Mouse (Mus musculus): Measurements from ENCODE around the gene Nup93. TPM values are rescaled to one million over a fixed set of nuclear protein-coding genes. Genes with fewer than 3 reads are reported as not detected.

The Nup93 gene
- polyA plus RNA-seq, 1 experiment: 58.7 TPM

GRCm38 (mm10) chr8:94206256-94206655 lies 8.1 kb upstream of the Nup93 start:
- H3K36me3 ChIP-seq (ENCODE audit: control insufficient read depth, insufficient read depth): no peaks in the 10 kb centered on the region
- TF ChIP-seq CEBPB (IDR thresholded peaks at IDR 0.05; ENCODE audit: low read depth) (no peak), CTCF (IDR thresholded peaks at IDR 0.05; ENCODE audit: control insufficient read depth, insufficient read depth, insufficient read length) (no peak)
- no peaks in the 10 kb centered on the region for H3K79me3 ChIP-seq (ENCODE audit: low read depth)
- no peaks in the 10 kb centered on the region for H3K79me2 ChIP-seq (ENCODE audit: control insufficient read depth, insufficient read depth)
- no peak overlapping the region for H3K4me3 ChIP-seq (ENCODE audit: insufficient read depth, poor library complexity, severe bottlenecking)
- peaks cover 3% of the 10 kb centered on the region for H3K27me3 ChIP-seq (ENCODE audit: control insufficient read depth, insufficient read depth, insufficient read length)
- no peak overlapping the region for H3ac ChIP-seq (ENCODE audit: control insufficient read depth, insufficient read length, low read depth)

- H3K36me3 ChIP-seq (ENCODE audit: control insufficient read depth, insufficient read depth): no peaks in the 10 kb centered on the region
- H3ac ChIP-seq (ENCODE audit: control insufficient read depth, insufficient read length, low read depth): no peak overlapping the region
- peaks cover 3% of the 10 kb centered on the region for H3K27me3 ChIP-seq (ENCODE audit: control insufficient read depth, insufficient read depth, insufficient read length)
- H3K79me2 ChIP-seq (ENCODE audit: control insufficient read depth, insufficient read depth): no peaks in the 10 kb centered on the region
- TF ChIP-seq MYOG (IDR thresholded peaks at IDR 0.05; ENCODE audit: control insufficient read depth, extremely low read depth, insufficient read length) (no peak), CTCF (IDR thresholded peaks at IDR 0.05; ENCODE audit: control insufficient read depth, insufficient read depth, insufficient read length) (no peak), CEBPB (IDR thresholded peaks at IDR 0.05; ENCODE audit: low read depth) (no peak), USF1 (IDR thresholded peaks at IDR 0.05; ENCODE audit: low read depth) (no peak), MYOD1 (IDR thresholded peaks at IDR 0.05; ENCODE audit: control insufficient read depth, insufficient read length, low read depth) (no peak), FOSL1 (IDR thresholded peaks at IDR 0.05; ENCODE audit: insufficient read depth, low read length, poor library complexity, severe bottlenecking) (no peak), MAX (IDR thresholded peaks at IDR 0.05) (no peak)
- no peaks in the 10 kb centered on the region for H3K79me3 ChIP-seq (ENCODE audit: low read depth)
- no peak overlapping the region for H3K4me3 ChIP-seq (ENCODE audit: insufficient read depth, poor library complexity, severe bottlenecking)
These were observed 6.9 kb upstream of the Nup93 start for GRCm38 (mm10) chr8:94207491-94207890.

- Histone ChIP-seq H3K79me2 (ENCODE audit: control insufficient read depth, insufficient read depth) (peaks cover 2% of the 10 kb centered on the region), H3K4me3 (ENCODE audit: insufficient read depth, poor library complexity, severe bottlenecking) (no peak overlapping the region), H3ac (ENCODE audit: control insufficient read depth, insufficient read length, low read depth) (no peak overlapping the region), H3K27me3 (ENCODE audit: control insufficient read depth, insufficient read depth, insufficient read length) (peaks cover 3% of the 10 kb centered on the region), H3K79me3 (ENCODE audit: low read depth) (no peaks in the 10 kb centered on the region), H3K36me3 (ENCODE audit: control insufficient read depth, insufficient read depth) (no peaks in the 10 kb centered on the region)
- TF ChIP-seq MYOD1 (IDR thresholded peaks at IDR 0.05; ENCODE audit: control insufficient read depth, insufficient read length, low read depth): no peak
- TF ChIP-seq MAX (IDR thresholded peaks at IDR 0.05): no peak
- TF ChIP-seq MYOG (IDR thresholded peaks at IDR 0.05; ENCODE audit: control insufficient read depth, extremely low read depth, insufficient read length): no peak
- TF ChIP-seq USF1 (IDR thresholded peaks at IDR 0.05; ENCODE audit: low read depth): no peak
- TF ChIP-seq FOSL1 (IDR thresholded peaks at IDR 0.05; ENCODE audit: insufficient read depth, low read length, poor library complexity, severe bottlenecking): no peak
- no peak for TF ChIP-seq CEBPB (IDR thresholded peaks at IDR 0.05; ENCODE audit: low read depth)
- TF ChIP-seq CTCF (IDR thresholded peaks at IDR 0.05; ENCODE audit: control insufficient read depth, insufficient read depth, insufficient read length): no peak
These were observed 4.7 kb upstream of the Nup93 start for GRCm38 (mm10) chr8:94209639-94210038.

- H3ac ChIP-seq (ENCODE audit: control insufficient read depth, insufficient read length, low read depth): no peak overlapping the region
These were observed 4.1 kb upstream of the Nup93 start for GRCm38 (mm10) chr8:94210225-94210624.

GRCm38 (mm10) chr8:94213819-94214218 lies 545 bp upstream of the Nup93 start:
- H3ac ChIP-seq (ENCODE audit: control insufficient read depth, insufficient read length, low read depth): peak overlapping the region; percentile 5
- H3K79me2 ChIP-seq (ENCODE audit: control insufficient read depth, insufficient read depth): peaks cover 43% of the 10 kb centered on the region
- H3K4me3 ChIP-seq (ENCODE audit: insufficient read depth, poor library complexity, severe bottlenecking): no peak overlapping the region
- no peak for TF ChIP-seq CTCF (IDR thresholded peaks at IDR 0.05; ENCODE audit: control insufficient read depth, insufficient read depth, insufficient read length)
- TF ChIP-seq MYOD1 (IDR thresholded peaks at IDR 0.05; ENCODE audit: control insufficient read depth, insufficient read length, low read depth): no peak
- TF ChIP-seq MAX (IDR thresholded peaks at IDR 0.05): no peak
- TF ChIP-seq MYOG (IDR thresholded peaks at IDR 0.05; ENCODE audit: control insufficient read depth, extremely low read depth, insufficient read length): no peak
- TF ChIP-seq FOSL1 (IDR thresholded peaks at IDR 0.05; ENCODE audit: insufficient read depth, low read length, poor library complexity, severe bottlenecking): no peak
- TF ChIP-seq CEBPB (IDR thresholded peaks at IDR 0.05; ENCODE audit: low read depth): no peak
- TF ChIP-seq USF1 (IDR thresholded peaks at IDR 0.05; ENCODE audit: low read depth): no peak
- peaks cover 33% of the 10 kb centered on the region for H3K79me3 ChIP-seq (ENCODE audit: low read depth)
- peaks cover 3% of the 10 kb centered on the region for H3K27me3 ChIP-seq (ENCODE audit: control insufficient read depth, insufficient read depth, insufficient read length)
- peaks cover 3% of the 10 kb centered on the region for H3K36me3 ChIP-seq (ENCODE audit: control insufficient read depth, insufficient read depth)

More at GRCm38 (mm10) chr8:94210225-94210624, 4.1 kb upstream of the Nup93 start:
- TF ChIP-seq MYOD1 (IDR thresholded peaks at IDR 0.05; ENCODE audit: control insufficient read depth, insufficient read length, low read depth) (no peak), CTCF (IDR thresholded peaks at IDR 0.05; ENCODE audit: control insufficient read depth, insufficient read depth, insufficient read length) (no peak), USF1 (IDR thresholded peaks at IDR 0.05; ENCODE audit: low read depth) (no peak), MAX (IDR thresholded peaks at IDR 0.05) (no peak), CEBPB (IDR thresholded peaks at IDR 0.05; ENCODE audit: low read depth) (no peak), FOSL1 (IDR thresholded peaks at IDR 0.05; ENCODE audit: insufficient read depth, low read length, poor library complexity, severe bottlenecking) (no peak), MYOG (IDR thresholded peaks at IDR 0.05; ENCODE audit: control insufficient read depth, extremely low read depth, insufficient read length) (no peak)
- H3K79me2 ChIP-seq (ENCODE audit: control insufficient read depth, insufficient read depth): peaks cover 7% of the 10 kb centered on the region
- H3K4me3 ChIP-seq (ENCODE audit: insufficient read depth, poor library complexity, severe bottlenecking): no peak overlapping the region
- H3K36me3 ChIP-seq (ENCODE audit: control insufficient read depth, insufficient read depth): no peaks in the 10 kb centered on the region
- H3K79me3 ChIP-seq (ENCODE audit: low read depth): peaks cover 4% of the 10 kb centered on the region
- peaks cover 3% of the 10 kb centered on the region for H3K27me3 ChIP-seq (ENCODE audit: control insufficient read depth, insufficient read depth, insufficient read length)

GRCm38 (mm10) chr8:94227381-94227939 lies 13.1 kb downstream of the Nup93 start:
- Histone ChIP-seq H3K79me3 (ENCODE audit: low read depth) (peaks cover 9% of the 10 kb centered on the region), H3ac (ENCODE audit: control insufficient read depth, insufficient read length, low read depth) (no peak overlapping the region), H3K36me3 (ENCODE audit: control insufficient read depth, insufficient read depth) (peaks cover 45% of the 10 kb centered on the region), H3K27me3 (ENCODE audit: control insufficient read depth, insufficient read depth, insufficient read length) (no peaks in the 10 kb centered on the region), H3K79me2 (ENCODE audit: control insufficient read depth, insufficient read depth) (peaks cover 33% of the 10 kb centered on the region), H3K4me3 (ENCODE audit: insufficient read depth, poor library complexity, severe bottlenecking) (no peak overlapping the region)
- TF ChIP-seq CTCF (IDR thresholded peaks at IDR 0.05; ENCODE audit: control insufficient read depth, insufficient read depth, insufficient read length) (no peak), MYOD1 (IDR thresholded peaks at IDR 0.05; ENCODE audit: control insufficient read depth, insufficient read length, low read depth) (no peak), MYOG (IDR thresholded peaks at IDR 0.05; ENCODE audit: control insufficient read depth, extremely low read depth, insufficient read length) (no peak), USF1 (IDR thresholded peaks at IDR 0.05; ENCODE audit: low read depth) (no peak), CEBPB (IDR thresholded peaks at IDR 0.05; ENCODE audit: low read depth) (no peak), FOSL1 (IDR thresholded peaks at IDR 0.05; ENCODE audit: insufficient read depth, low read length, poor library complexity, severe bottlenecking) (no peak), MAX (IDR thresholded peaks at IDR 0.05) (no peak)
